Mouse (Mus musculus) cerebellum, postnatal 25 days (tissue): ENCODE data around the gene Kcnn1.

Experiments used
- DNase-seq, 2 experiments: peaks; one replicate each; pipeline ENCODE4 v3.0.0; 2021; ENCODE audit warnings: mixed read lengths in 2 of 2

Kcnn1 gene

DNA sequence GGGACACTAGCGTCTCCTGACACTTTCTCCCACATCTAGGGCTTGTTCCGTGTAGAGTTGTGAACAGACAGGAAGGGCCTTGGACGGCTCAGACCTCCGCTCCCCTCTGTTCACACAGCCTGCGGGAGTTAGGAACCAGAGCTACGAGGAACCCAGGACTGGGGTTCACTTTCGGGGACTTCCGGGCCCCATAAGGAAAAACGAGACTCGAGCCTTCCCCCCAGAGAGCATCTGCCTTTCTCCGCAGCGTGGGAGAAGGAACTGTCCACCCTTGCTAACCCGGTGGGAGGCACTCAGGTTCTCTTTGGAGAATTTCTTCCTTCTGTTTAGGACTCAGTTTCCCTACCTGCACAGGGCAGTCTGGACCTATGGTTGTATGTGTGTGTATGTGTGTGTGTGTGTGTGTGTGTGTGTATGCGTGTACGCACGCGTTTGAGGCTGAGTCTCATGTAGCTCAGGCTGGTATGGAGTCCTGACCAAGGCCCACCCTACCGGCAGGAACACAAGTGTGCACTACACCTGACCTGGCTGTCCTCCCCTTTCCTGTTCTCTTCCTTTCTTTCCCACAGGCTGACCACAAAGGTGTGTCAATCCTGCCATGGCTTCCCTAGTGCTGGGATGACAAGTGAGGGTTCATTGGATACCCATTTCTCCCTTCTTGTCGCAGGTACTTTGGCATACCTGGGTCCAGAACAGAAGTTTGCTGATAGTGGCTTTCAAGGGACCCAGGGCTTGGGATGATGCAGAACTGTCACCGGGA lies 30.0 kb upstream of the Kcnn1 start:
- peak in 1 of 2 experiments; percentile 16 for DNase-seq

DNA sequence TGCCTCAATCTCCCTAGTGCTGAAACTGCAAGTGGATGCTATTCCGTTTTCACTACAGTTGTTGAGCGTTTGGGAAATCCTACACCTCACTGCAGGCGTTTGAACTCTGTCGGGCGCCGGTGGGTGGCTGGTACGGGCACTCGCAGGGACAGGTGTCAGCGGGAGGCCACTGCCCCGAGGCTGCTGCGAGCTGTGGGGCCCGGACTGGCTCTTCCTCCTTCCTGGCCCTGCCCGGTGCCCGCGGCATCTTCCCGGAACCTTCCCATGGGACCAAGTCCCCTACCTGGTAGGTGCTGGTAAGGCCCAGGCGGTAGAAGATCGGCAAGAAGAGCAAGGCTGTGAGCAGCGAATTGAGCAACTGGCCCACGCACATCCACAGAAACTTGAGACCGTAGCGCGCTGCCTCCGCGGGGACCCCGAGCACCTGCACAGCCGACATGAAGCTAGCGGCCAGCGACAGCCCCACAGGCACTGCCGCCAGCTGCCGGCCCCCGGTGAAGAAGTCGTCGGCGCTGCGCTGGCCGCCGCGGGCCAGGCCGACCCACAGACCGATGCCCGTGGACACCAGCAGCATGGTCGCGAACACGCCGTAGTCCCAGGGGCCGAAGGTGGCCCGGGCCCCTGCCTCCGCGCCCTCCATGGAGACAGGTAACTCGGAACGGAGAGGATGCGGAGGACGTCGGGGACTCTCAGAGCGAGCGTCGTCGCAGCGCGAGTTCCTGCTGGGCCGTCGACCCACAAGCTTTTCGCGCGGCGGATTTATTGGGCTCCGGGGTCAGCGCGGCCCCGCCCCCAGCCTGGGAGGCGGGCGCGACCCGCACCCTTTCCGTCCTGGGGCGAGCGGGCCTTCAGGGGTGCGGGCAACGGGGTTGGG lies 29.2 kb upstream of the Kcnn1 start, which contains the start of gene Slc5a5:
TSS of gene Slc5a5 (minus strand) at position 736 of the 874 bp plus-strand sequence.
- DNase-seq, result peak in 1 of 2 experiments; percentile 30

DNA sequence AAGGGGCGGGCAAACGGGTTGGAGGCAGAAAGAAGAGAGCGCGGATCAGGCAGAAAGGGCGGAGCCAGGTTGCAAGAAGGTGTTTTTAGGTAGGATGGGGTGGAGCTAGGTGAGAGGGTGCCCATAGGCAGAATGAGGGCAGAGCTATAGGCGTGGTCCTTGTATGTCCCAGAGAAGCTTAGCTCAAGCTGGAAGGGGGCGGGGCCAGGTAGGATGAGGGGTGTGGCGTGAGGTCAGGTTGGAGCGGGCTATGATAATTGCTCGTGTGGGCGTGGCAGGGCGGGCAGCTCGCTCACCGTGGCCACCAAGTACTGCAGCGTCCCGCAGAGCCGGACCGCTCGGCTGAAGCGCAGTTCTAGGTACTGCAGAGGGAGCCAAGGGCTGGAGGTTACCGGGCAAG lies 28.3 kb upstream of the Kcnn1 start:
- peak in 1 of 2 experiments; percentile 50 for DNase-seq

DNA sequence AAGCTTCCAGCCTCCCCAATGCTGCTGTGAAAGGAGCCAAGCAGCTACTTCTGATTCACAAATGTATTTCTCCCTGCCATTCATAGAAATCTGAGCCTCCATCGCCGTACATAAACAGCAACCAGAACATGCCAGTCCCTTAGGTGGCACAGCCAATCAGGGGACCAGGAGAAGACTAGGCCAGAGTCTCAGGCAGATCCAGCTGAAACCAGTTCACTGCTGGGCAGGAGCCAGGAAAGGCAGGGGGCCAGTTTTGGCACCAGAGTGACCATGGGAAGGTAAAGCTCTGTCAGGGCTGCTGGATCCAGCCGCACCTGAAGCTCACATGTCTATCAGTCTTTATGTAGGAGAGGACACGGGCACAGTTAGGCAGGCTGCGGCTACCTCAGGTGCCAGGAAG lies 27.6 kb upstream of the Kcnn1 start:
- peak in 1 of 2 experiments; percentile 17 for DNase-seq

DNA sequence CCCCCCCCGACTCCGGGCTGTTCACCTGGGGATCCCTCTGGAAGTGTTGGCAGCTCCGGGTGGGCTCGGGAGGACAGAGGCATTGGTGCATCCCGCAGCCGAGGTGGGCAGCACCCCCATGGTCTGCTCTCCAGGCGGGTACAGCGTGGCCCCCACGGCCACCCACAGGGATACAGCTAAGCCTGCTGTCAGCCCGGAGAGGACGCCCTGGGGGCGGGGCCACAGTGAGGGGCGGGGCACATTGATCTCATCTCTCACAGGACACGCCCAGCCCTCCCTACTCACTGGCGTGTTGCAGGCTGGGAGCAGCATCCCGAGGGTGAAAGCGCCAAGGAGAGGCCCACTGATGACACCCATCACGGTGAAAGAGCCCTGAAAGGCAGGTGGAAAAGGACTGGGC lies 24.6 kb upstream of the Kcnn1 start:
- DNase-seq, result peak in 1 of 2 experiments; percentile 50

DNA sequence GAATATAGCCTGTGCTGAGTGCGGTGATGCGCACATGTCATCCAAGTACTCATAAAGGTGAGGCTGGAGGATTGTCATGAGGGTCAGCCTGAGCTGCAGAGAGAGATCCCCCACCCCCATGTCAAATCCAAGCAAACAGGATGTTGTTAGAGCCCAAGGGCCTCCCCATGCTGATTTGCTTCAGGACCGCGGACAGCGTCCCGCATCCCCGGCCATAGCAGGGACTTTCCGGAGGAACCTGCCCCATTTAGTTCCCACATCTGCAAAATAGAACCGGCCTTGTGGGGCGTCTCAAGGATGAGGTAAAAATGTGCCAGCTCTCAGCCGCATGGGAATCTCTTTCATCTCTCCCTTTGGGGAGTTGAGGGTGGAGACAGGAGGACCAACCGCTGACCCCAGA lies 22.6 kb upstream of the Kcnn1 start:
- DNase-seq, result peak in 1 of 2 experiments; percentile 6

DNA sequence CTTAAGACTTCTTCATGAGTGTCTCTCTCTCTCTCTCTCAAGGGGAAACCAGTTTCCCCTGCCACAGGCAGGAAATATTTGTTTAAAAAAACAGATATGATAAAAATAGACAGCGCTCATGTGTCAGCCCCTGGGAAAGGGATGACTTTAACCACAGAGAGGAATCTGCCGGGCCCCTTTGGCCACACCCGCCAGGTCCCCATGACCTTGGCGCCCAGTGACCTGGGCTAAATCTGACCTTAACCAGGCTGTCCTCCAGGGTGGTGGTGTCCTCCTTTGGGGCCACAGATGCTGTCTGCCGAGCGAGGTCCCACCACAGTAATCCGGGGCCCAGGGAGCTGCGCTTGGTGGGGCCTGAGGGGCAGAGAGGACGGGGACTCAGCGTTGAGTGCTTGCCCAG lies 21.6 kb upstream of the Kcnn1 start:
- DNase-seq, result no peak

DNA sequence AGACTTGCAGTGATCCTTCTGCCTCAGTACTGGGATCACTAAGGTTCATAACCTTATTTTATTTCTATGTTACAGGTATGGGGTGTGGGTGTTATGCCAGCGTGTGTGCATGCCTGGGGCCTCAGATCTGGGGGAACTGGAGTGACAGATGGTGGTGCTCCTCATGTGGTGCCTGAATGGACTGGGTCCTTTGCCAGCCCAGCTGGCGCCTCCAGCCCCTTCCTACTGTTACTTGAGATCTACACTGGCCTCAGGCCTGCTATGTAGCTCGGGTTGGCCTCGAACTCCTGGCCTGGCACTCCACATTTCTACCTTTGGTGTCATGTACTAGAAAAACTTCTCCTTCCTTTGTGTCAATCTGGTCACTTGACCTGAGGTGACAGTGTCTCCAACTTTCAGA lies 21.1 kb upstream of the Kcnn1 start:
- DNase-seq, result peak; percentile 59 to 67

DNA sequence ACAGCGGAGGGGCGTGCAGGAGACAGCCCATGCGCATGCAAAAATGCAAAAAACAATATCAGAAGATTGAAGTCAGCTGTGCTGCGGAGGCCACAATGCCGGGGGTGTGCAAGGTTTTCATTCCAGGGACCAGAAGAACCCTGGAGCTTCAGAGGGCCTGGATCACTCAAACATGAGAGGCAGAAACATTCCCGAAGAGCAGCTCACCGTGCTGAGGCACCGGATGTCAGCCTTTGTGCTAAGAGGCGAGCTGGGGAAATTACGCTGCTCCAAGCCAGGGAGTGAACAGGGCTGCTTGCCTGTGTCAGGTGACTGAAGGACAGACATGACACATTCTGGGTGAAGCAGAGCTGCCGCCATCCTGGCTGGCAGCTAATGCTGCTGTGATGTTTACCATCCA lies 17.5 kb upstream of the Kcnn1 start:
- peak; percentile 60 to 70 for DNase-seq

DNA sequence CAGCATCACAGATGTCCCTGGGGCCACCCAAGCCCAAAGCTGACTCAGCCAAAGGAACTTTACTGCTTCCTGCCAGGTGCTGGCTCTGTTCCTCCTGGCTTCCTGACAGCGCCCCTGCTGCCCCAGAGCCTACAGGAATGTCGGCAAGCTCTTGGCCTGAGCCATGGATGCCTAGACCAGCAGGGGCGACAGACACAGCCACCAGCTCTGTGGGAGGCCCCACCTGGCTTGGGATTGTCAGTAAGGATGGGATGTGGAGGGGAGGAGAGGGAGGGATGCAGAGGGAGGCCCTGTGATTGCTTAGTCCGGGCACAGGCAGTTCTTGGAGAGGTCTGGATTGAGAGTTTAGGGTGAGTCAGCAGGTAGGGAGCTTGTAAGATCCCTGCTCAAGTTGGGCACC lies 17.1 kb upstream of the Kcnn1 start:
- peak; percentile 97 to 98 for DNase-seq

DNA sequence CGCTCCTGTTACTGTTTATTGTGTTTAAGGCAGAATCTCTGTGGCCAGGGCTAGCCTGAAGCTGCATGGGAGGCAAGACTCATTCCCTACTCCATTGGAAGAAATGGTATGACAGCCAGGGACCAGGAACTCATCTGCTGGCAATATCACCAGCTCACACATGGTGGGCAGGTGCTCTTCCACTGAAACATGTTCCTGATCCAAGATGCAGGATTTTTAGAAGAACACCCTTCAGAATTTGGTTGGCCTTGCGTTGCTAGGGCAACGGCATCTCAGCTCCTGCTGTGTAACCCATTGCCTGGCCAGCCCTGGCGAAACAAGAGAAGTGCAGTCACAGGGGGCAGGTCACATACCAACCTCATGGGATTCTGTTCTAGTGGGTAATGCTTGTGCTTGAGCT lies 16.4 kb upstream of the Kcnn1 start:
- peak in 1 of 2 experiments; percentile 69 for DNase-seq

DNA sequence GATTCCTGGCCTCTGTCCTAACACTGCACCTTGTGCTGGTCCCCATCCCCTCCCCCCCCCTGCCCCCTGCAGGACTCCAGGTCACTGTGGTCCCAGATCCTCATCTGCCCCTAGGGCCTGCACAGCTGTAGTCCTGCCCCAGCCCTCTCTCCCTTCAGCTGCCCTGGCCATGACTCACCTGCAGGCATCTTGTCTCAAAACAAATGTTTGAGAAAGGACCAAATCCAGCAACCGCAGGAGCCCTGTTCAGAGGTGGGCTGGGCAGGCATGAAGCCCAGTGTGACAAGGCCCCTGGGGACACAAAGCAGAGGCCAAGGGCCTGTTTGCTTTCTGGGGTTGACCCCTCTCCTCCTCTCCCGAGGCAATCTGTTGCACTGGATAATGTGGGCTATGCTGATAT lies 15.1 kb upstream of the Kcnn1 start:
- DNase-seq, result no peak

DNA sequence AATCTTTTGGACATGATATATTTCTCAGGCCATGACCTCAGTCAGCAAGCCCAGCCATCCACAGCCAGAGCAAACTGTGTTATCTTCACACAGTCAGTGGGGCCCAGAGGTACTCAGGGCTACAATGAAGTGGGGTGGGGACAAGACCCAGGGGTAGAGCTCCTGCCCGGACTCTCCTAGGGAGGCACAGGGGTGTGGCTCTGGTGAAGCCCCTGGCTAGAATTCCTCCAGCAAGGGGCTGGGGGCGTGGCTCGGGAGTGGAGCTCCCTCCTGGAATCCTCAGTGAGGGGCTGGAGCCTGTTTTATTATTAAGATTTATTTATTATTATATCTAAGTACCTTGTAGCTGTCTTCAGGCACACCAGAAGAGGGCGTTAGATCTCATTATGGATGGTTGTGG lies 13.3 kb upstream of the Kcnn1 start:
- no peak for DNase-seq

DNA sequence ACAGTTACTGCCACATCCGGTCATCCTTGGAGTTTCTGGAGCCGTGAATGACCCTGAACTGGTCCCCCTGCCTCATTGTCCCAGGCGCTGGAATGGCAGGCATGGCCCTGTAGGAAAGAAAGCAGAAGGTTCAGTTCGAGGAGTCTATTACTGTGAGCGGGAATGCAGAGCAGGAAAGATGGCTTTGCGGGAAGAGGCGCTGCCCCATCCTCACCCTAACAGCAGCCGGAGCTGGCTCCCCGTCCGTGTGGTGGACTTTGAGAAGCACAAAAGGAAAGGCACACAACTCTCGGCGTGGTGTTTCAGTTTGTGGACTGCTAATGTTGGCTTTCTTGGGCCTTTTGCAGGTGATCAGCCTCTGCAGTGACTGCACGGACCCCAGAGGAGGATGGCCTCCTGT lies 11.4 kb upstream of the Kcnn1 start:
- DNase-seq, result no peak

DNA sequence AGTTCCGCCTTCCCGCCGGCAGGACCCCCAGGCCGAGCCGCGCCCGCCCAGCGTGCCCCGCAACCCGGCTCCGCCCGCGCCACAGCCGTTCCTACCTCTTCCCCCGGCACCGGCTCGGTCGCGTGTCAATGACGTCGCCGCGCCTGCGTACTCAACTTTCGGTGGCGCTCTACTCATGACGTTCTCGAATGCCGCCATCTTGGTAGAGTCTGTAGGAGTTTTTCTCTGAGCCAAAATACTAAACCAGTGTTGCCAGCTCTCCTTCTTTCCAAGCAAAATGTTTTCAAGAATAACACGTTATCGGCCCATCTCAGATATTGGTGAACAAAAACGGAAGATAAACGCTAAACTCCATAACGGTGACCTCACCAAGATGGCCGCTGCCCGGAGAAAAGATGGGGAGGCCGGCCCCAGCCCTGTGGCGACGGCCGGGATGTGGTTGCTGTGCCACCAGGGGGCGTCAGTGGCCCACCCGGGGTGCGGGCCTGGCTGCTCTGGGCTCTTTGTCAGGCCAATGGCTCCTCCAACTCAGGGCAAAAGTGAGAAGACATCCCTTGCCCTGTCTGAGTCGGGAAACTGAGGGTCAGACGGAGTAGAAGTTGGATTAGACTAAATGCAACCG lies 10.4 kb upstream of the Kcnn1 start, which contains the start of gene Ccdc124:
TSS of gene Ccdc124 (minus strand) at position 572 of the 622 bp plus-strand sequence.
- peak; percentile 96 to 97 for DNase-seq

DNA sequence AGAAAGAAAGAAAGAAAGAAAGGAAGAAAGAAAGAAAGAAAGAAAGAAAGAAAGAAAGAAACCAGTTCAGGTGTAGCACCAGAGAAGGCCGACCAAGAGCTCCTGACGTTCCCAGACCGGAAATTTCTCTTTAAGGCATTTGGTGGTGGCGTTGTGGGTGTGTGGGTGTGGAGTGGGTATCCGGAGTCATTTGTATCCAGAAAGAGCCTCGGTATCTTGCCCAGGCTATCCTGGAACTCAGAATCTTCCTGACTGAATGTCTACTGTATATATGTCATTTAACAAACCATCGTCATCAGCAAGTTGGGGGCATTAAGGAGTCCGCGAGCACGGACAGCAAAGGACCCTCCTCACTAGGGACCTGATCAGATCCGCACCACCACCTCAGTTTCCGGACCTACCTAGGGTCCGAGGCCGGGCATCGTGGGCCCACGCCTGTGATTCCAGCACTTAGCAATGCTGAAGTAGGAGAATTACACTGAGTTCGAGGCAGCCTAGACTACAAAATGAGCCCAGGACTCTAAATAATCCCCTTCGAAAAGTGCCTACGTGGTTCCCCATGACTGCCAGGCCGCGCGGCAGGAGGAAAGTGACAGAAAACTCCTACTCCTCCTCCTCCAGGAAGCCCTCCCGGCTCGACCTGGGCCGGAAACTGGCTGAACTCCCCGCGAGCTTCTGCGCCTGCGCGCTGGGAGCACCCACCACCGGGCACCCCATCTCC lies 9.7 kb upstream of the Kcnn1 start:
- DNase-seq, result no peak

DNA sequence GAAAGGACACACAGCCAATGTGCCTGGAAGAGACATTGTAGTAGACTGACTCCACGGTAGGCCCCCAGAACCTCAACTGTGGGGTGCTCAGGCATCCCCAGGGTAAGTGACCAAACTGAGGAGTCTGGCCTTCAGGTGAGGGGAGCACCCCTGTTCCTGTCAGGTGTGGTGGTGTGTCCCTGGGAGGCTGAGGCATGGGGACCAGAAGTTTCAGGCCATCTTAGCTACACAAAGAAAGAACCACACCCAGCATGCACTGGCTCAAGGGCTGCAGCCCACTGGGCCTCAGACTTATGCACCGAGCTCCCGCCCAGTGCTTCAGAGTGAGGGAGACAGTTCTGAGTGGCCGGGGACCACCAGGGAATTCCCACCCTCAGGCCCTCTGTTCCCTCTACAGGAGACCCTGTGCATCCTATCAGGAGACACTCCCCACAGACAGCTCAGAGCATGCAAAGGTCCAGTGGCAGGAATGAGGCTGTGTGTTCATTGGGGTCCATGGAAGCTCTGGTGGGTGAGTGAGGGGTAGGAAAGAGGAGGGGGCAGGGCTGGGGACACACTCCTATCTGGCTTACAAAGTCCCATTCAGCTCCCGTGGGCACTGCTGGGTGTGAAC lies 8.2 kb upstream of the Kcnn1 start:
- no peak for DNase-seq

DNA sequence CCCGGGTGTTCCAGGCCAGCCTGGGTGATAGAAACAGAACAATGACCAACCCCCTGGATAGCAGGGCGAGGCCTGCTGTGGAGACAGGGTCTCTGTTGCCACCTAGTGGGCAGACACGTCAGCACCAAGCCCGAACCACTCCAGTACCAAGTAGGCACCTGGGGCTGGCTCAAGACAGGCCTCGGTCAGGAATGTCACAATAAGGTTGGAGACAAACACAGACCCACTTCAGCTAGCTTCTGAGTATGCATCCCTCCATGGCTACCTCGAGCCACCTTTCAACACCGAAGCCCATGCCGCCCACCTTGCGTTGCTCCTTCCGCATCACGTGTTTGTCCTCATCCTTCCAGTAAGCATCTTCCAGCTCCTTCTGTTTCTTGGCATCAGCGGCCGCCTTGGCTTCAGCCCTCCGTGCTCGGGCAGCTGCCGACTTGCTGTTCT lies 6.6 kb upstream of the Kcnn1 start:
- DNase-seq, result peak; percentile 78 to 84

DNA sequence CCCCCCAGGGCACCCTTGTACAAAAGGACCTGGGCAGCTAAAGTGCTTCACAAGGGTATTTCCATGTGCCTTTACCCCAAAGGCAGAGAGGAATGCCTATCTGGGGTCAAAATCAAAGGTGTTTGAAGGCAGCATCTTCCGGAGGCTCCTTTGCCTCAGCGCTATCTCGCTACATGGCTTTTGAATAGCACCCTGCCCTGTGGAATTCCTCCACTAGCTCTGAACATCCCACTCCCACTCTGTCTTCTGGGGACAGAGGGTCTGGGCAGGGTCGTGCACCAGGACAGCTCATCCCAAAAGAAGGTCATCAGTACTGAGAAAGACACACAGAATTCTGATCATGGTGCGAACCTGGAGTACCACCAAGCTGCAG lies 6.1 kb upstream of the Kcnn1 start:
- DNase-seq, result no peak

DNA sequence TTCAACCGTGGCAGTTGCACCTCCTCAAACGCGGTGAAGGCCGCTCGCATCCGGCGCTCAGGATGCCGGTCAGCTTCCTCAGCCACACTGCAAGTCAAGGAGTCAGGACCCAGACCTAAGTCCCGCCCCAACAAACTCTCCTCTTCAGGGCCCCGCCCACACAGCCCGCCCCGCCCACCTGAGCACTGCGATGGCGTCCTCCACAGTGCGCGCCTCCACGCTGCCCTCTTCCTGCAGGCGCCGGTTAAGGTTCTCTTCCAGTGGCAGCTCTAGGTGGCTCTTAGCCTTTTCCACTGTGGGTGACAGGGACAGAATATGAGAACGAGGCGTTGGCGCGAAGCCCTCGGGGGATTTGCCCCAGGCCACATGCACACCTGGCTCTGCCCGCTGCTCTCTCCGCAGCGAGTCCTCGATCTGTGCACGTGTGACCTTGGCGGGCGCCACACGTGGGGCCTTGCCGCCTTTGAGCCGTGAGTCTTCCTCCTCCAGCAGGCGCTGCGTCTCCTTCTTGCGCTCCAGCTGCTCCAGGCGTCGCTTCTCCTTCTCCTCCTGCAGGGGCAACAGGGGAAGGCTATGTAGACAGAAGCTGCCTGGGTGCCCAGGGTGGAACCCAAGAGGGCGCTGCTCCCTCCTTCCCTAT lies 5.6 kb upstream of the Kcnn1 start:
- DNase-seq, result peak in 1 of 2 experiments; percentile 41

DNA sequence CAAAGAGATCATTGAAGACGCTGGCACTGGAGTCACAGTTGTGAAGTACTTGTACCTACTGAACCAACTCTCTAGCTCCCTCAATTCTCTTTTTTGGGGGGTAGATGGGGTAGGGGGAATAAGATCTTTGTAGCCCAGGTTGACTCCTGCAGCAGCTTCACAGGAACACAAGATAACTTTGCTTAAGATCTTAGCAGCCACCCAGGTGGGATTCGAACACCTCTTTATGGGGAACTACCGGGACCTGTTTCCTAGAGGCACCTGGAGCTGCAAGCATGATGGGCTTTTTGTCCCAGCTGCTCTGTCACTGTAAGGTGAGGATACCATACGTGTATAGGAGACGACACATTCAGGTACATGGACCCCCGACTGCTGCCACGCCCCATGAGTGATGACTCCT lies 3.5 kb upstream of the Kcnn1 start:
- DNase-seq, result no peak
